Mouse (Mus musculus) heart, postnatal 0 days (tissue): ENCODE results near the gene Gm17651.

Experiments used
- CTCF ChIP-seq: IDR thresholded peaks from 2 replicates; pipeline ENCODE4 v1.5.1; 2016; ENCODE audit warnings: antibody characterized with exemption, control low read depth, low read depth
- EP300 ChIP-seq: IDR thresholded peaks from 2 replicates; pipeline ENCODE4 v1.6.1; 2016; ENCODE audit warnings: antibody characterized with exemption, low read depth

DNA sequence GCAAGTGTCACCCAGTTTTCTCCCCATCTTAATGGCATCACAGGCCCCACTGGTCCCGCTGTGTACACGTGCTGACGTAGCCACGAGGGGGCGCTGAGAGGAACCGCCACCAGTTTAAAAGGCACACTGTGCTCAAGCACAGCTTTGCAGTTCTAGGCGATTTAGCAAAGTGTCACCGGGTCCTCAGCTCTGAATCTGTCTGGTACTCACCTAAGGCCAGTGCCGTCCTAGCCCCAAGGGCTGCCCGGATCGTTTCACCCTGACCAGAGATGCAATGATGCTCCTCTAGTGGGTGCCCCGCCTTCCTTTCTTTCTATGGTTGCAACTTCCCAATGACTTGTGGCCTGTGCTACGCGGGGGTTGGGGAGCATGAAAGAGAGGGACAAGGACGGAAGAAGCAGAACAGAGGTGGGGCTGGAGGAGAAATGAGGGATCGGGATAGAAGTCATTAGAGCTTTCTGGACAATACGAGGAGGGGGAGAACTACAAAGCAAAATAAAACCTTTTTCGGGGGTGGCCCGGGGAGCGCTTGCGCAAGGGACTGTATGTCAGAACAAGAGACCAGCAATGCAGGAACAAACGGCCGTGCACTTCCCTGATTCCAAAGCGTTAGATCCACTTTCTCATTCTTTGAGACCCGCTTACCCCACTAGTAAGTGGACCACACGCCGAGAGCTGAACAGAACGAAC is 6.3 kb upstream of the Gm17651 start:
- TF ChIP-seq CTCF (peak; percentile 78), EP300 (no peak)
